Mouse (Mus musculus) lung, embryonic 16.5 days (tissue): ENCODE measurements around the gene Dnajc16. TPM values are rescaled to one million over a fixed set of nuclear protein-coding genes. Genes with fewer than 3 reads are reported as not detected.

Experiments used
- ATAC-seq: fragments of 200-750 bp; cut with Nextera tagmentation; 2 replicates; pipeline ENCODE4 v1.8.0; 2017; ENCODE audit warnings: low read depth, mild to moderate bottlenecking, moderate library complexity
- H3K27ac ChIP-seq: fragments of 300-500 bp; sonication (generic); 2 replicates; pipeline ENCODE4 v1.5.1; 2014; ENCODE audit warnings: mild to moderate bottlenecking, control low read depth, low read length
- H3K27me3 ChIP-seq: fragments of 300-500 bp; sonication (generic); 2 replicates; pipeline ENCODE4 v1.6.1; 2014; ENCODE audit warnings: low read depth, low read length, mixed read lengths; ENCODE audit not compliant: control insufficient read depth, insufficient read depth
- H3K36me3 ChIP-seq: fragments of 300-500 bp; sonication (generic); 2 replicates; pipeline ENCODE4 v1.6.1; 2014; ENCODE audit warnings: low read length; ENCODE audit not compliant: control insufficient read depth, insufficient read depth
- H3K4me1 ChIP-seq: fragments of 300-500 bp; sonication (generic); replicated peaks from 2 replicates; pipeline ENCODE4 v1.6.1; 2014; ENCODE audit warnings: low read length, mixed read lengths; ENCODE audit not compliant: control insufficient read depth, insufficient read depth
- H3K4me2 ChIP-seq: fragments of 300-500 bp; sonication (generic); 2 replicates; pipeline ENCODE4 v1.6.1; 2014; ENCODE audit warnings: low read depth, low read length, control low read depth
- H3K4me3 ChIP-seq: fragments of 300-500 bp; sonication (generic); 2 replicates; pipeline ENCODE4 v1.5.1; 2014; ENCODE audit warnings: mild to moderate bottlenecking, low read length, control low read depth
- H3K9ac ChIP-seq: fragments of 300-500 bp; sonication (generic); 2 replicates; pipeline ENCODE4 v1.6.1; 2014; ENCODE audit warnings: low read length, control low read depth
- H3K9me3 ChIP-seq: fragments of 300-500 bp; sonication (generic); 2 replicates; pipeline ENCODE4 v1.6.1; 2016; ENCODE audit warnings: low read length; ENCODE audit not compliant: control insufficient read depth
- WGBS: fragments of 180-500 bp; shearing (Covaris S2); extraction: QIAGEN DNeasy Blood & Tissue Kit; methylation state at CpG from one replicate; pipeline ENCODE4 v1.1.7; 2014; 5-methylcytosine and 5-hydroxymethylcytosine counted together
- polyA plus RNA-seq: library from polyadenylated mRNA; unstranded; fragments of >200 nt; fragmentation: Nextera tagmentation; extraction: Ambion mirVana; gene quantifications from 2 replicates; pipeline ENCODE4 v1.2.1, GENCODE M21; 2015

Gene Dnajc16
- polyA plus RNA-seq, 1 experiment from 2014 or later = 4.3 TPM

DNA sequence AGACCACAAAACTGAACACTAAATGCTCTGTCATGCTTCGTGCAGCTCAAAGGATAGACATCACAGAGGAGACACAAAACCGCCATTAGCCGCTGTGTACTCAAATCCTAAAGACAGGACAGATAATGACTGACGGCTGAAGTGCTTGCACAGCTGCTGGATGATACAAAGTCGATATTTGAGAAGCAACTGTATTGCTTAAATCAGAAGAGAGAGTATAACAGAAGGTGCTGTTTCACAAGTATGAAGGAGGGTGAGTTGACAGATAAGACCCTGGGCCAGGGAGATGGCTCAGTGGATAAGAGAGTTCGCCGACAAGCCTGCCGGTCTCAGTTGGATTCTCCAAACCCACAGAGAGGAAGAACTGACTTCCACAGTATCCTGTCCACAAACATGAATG, 18.9 kb downstream of the Dnajc16 start:
- no peaks in the 10 kb centered on the region for H3K27me3 ChIP-seq
- H3K9me3 ChIP-seq = no peaks in the 10 kb centered on the region
- H3K4me3 ChIP-seq = no peak overlapping the region
- no peak for ATAC-seq
- WGBS = 83% methylated on average over 8 of the region's 8 CpGs
- H3K4me2 ChIP-seq = no peak overlapping the region
- no peak overlapping the region for H3K27ac ChIP-seq
- H3K36me3 ChIP-seq = peaks cover 21% of the 10 kb centered on the region; the same call in 1 of the 2 replicates
- H3K4me1 ChIP-seq = peaks cover 18% of the 10 kb centered on the region
- no peak overlapping the region for H3K9ac ChIP-seq

DNA sequence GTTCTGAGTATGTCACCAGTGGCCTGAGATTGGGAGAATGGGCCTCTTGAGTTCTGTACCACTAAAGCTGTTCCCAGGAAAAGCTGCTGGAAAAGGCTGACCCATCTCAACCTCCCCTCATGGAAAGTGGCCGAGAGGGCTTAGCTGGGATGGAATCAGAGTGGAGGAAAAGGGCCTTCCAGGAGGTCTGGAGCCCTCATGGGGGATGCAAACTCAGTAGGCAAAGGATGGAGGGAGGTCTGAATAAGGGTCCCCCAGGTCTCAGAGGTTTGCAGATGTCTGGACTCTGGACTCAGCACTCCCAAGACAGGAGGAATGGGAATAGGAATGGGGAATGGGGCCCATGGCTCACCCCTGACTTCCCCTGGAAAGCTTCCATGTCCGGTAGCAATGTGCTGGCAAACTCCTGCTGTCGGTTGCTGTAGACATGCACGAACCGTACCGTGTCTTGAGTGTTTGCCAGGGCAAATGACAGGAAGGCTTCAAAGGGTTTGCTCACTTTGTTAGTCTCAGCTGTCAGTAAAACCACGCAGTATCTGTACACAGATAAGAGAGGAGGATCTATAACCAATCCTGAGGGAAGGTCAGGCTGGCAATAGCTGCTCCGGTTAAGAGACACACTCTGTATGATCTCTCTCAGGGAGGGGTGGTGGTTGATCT, 21.1 kb downstream of the Dnajc16 start:
- WGBS = 45% methylated on average over 8 of the region's 8 CpGs
- no peak for ATAC-seq
- Histone ChIP-seq H3K27me3 (no peaks in the 10 kb centered on the region), H3K9me3 (no peaks in the 10 kb centered on the region), H3K4me1 (peaks cover 23% of the 10 kb centered on the region), H3K27ac (no peak overlapping the region), H3K4me3 (no peak overlapping the region), H3K36me3 (peaks cover 16% of the 10 kb centered on the region; the same call in 1 of the 2 replicates), H3K9ac (no peak overlapping the region), H3K4me2 (no peak overlapping the region)

DNA sequence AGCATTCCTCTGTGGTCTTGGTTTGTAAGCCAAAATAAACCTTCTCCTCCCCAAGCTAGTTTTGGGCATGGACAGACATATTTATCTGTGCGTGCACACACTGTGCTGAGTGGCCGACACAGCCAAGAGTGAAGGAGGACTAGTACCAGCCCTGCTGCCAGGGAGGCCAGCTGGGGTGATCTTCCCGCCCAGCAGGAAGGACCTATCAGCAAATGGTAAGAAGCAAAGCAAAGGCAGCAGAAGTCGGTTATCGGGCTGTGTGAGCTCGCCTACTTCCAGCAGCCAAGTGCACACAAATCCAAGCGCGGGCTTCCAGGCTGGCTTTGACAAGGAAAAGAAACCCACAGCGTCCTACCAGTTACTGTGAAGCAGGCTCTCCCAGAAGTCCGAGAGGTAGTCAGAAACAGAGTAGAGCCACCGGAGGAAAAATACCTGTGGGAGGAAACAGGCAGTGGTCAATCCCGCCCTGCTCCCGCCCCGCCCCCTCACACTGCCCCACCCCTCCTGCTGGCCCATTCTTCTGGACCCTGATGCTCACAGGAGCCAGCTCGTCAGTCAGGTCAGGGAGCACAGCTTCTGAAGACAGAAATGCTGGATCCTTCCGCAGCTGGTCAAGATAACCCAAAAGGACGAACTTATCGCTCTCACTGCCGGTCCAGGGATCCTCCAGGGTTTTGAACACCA, 23.2 kb downstream of the Dnajc16 start:
- ATAC-seq = peak; percentile 86
- Histone ChIP-seq H3K36me3 (peaks cover 17% of the 10 kb centered on the region), H3K9me3 (no peaks in the 10 kb centered on the region), H3K27me3 (no peaks in the 10 kb centered on the region), H3K4me3 (no peak overlapping the region), H3K9ac (peak overlapping the region; percentile 29), H3K4me1 (peaks cover 23% of the 10 kb centered on the region), H3K4me2 (peak overlapping the region; percentile 19; the same call in 1 of the 2 replicates), H3K27ac (peak overlapping the region; percentile 92)
- 50% methylated on average over 19 of the region's 19 CpGs for WGBS

DNA sequence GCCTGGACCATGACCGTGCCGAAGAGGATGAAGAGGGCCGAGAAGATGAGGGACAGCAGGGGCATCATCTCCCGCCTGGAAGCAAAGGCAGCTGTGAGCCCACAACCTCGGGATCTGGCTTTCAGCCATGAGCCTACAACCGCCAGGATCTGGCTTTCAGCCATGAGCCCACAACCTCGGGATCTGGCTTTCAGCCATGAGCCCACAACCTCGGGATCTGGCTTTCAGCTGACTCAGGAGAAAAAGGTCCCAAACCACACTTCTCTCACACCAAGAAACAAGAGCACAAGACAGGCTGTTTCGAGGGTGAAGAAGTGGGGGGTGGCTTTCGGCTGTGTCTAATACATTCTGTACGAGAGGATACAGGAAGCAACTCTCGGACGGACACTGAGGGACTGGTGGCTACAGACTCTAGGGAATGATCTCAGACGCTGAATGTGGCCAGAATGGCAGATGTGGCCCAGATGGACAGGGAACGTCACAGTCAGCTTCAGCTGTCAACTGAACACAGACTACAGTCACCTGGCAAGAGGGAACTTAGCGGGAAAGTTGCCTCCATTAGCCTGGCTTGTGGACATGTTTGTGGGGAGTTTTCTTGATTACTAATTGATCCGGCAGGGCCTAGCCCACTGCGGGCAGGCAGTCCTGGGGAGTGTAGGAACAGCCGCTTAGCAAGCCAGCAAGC, 23.9 kb downstream of the Dnajc16 start:
- Histone ChIP-seq H3K9me3 (no peaks in the 10 kb centered on the region), H3K27me3 (no peaks in the 10 kb centered on the region), H3K4me2 (peak overlapping the region; percentile 19), H3K9ac (0 out of 2 replicates have a peak overlapping the region, but pooled peaks have one; percentile 27), H3K4me1 (peaks cover 23% of the 10 kb centered on the region), H3K36me3 (peaks cover 24% of the 10 kb centered on the region), H3K4me3 (no peak overlapping the region), H3K27ac (peak overlapping the region; percentile 92)
- WGBS = 36% methylated on average over 19 of the region's 19 CpGs
- ATAC-seq = peak; percentile 84

DNA sequence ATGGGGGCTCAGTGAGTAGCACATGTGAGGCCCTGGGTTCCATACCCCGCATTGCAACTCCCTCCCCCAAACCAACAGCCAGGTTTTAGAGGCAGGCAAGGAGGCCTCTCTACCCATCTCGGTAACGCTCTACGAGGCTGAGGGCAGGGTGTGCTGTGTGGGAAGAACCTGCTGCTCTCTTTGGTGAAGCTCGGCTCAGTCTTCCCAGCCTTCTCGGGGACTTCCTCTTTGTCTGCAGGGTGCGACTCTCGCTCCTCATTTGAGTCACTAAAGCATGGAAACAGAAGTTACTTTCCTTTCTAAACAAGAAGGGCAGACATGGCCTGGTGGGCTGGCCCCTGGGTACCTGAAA, 24.4 kb downstream of the Dnajc16 start:
- H3K27ac ChIP-seq = peak overlapping the region; percentile 92
- WGBS = 57% methylated on average over 8 of the region's 8 CpGs
- H3K9ac ChIP-seq = no peak overlapping the region
- peaks cover 26% of the 10 kb centered on the region for H3K36me3 ChIP-seq
- ATAC-seq = no peak
- no peaks in the 10 kb centered on the region for H3K9me3 ChIP-seq
- peak overlapping the region; percentile 19 for H3K4me2 ChIP-seq
- H3K4me3 ChIP-seq = no peak overlapping the region
- no peaks in the 10 kb centered on the region for H3K27me3 ChIP-seq
- H3K4me1 ChIP-seq = peaks cover 23% of the 10 kb centered on the region

DNA sequence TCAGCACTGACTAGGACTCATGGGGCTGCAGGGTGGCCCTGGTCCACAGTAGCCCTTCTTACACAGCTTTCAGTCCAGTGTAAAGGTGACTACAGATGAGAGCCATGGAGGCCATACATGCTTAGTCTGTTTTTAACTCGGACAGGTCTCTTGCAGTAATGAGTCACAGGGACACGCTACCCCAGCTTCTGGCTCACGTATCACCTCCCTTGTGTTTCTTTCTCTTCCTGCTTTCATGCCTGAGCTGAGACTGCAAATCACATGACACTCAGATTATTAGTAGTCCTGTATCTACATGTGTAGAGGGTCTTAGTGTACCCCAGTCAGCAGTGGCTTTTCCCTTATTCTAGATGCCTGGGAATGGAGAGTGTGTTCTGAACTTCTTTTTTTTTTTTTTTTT, 25.7 kb downstream of the Dnajc16 start:
- WGBS = 88% methylated on average over 3 of the region's 3 CpGs
- no peak for ATAC-seq
- Histone ChIP-seq H3K9me3 (no peaks in the 10 kb centered on the region), H3K4me1 (peaks cover 22% of the 10 kb centered on the region), H3K27me3 (no peaks in the 10 kb centered on the region), H3K4me3 (no peak overlapping the region), H3K4me2 (no peak overlapping the region), H3K9ac (no peak overlapping the region), H3K36me3 (peaks cover 26% of the 10 kb centered on the region), H3K27ac (no peak overlapping the region)

DNA sequence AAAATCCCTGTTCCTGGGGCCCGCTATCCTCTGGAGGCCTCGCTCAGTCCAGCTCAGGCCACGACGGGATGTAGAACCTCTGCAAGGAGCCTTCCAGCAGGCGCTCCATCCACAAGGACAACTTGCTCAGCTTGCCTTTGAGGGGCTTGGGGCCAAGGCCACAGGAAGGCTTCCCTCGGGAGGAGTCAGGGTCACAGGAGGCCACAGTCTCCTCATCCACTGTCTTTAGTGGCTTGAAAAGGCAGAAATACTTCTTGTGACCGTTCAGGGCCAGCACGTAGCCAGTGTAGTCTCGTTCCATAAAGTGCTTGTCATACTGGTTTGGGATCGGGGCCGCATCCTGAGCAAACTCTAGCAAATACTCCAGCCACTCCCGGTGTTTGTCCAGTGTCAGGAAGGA, 27.3 kb downstream of the Dnajc16 start:
- H3K9ac ChIP-seq = no peak overlapping the region
- no peak overlapping the region for H3K4me2 ChIP-seq
- 74% methylated on average over 12 of the region's 12 CpGs for WGBS
- ATAC-seq = no peak
- peaks cover 18% of the 10 kb centered on the region for H3K4me1 ChIP-seq
- H3K36me3 ChIP-seq = peaks cover 20% of the 10 kb centered on the region
- no peak overlapping the region for H3K4me3 ChIP-seq
- H3K27me3 ChIP-seq = no peaks in the 10 kb centered on the region
- no peaks in the 10 kb centered on the region for H3K9me3 ChIP-seq
- H3K27ac ChIP-seq = no peak overlapping the region

DNA sequence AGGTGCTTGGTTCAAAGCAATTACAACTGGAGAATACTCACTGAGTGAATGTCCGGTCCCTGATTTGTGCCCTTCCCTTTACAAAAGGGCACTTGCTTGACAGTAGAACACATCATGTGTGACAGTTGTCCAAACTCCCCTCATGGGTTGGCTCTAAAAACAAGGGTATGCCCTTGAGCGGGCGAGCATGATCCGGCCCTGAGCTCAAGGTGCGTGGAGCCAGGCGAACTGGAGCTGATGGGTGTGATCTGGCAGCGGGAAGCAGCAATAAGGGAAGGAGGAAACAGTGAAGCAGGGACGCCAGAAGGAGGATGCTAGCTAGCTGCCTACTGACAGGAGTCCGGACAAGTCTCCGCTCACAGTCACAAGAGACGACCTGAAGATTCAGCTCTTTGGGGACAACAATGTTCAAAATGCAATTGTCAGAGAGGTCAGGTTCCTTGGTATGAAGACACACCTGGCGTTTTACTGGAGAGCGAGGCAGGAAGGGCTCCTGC, 28.6 kb downstream of the Dnajc16 start:
- Histone ChIP-seq H3K36me3 (peaks cover 20% of the 10 kb centered on the region), H3K27me3 (no peaks in the 10 kb centered on the region), H3K9ac (no peak overlapping the region), H3K27ac (no peak overlapping the region), H3K9me3 (no peaks in the 10 kb centered on the region), H3K4me1 (peaks cover 8% of the 10 kb centered on the region), H3K4me3 (no peak overlapping the region), H3K4me2 (no peak overlapping the region)
- ATAC-seq = no peak
- 91% methylated on average over 13 of the region's 13 CpGs for WGBS

DNA sequence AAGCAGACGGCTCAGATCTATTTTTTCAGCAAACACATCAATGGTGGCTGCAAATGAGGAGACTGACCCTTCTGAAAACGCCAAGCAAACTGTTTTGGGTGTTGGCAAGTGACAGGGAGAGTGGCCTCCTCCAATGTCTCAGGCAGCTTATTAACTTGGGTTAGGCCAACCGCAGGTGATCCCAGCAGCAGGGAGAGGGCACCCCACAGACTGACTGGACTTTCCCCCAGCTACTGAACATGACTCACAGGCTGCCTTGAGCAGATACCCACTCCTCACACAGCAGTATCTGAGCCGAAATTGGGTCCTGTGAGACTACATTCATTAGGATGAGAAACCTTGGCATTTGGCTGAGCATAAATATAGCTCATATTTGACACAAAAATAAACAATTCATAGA, 29.8 kb downstream of the Dnajc16 start:
- H3K9ac ChIP-seq = no peak overlapping the region
- ATAC-seq = no peak
- no peaks in the 10 kb centered on the region for H3K27me3 ChIP-seq
- WGBS = 83% methylated on average over 4 of the region's 4 CpGs
- no peak overlapping the region for H3K4me3 ChIP-seq
- H3K36me3 ChIP-seq = peaks cover 20% of the 10 kb centered on the region
- no peaks in the 10 kb centered on the region for H3K4me1 ChIP-seq
- no peak overlapping the region for H3K27ac ChIP-seq
- no peaks in the 10 kb centered on the region for H3K9me3 ChIP-seq
- no peak overlapping the region for H3K4me2 ChIP-seq
